Mouse (Mus musculus) ES-Bruce4 (cell line): ENCODE data around the gene Gm15737.

Experiments used
- CTCF ChIP-seq: IDR thresholded peaks from one replicate; pipeline ENCODE4 v1.8.1; 2011; ENCODE audit warnings: low read depth, low read length
- EP300 ChIP-seq: IDR thresholded peaks from 2 replicates; pipeline ENCODE4 v1.6.1; 2011; ENCODE audit warnings: low read depth, low read length; ENCODE audit not compliant: insufficient read depth

GRCm38 (mm10) chr6:92921843-92922242, 52.7 kb downstream of the Gm15737 start:
- TF ChIP-seq EP300 (no peak), CTCF (no peak)
